Mouse (Mus musculus): Measurements from ENCODE around the gene S100a3.

DNA sequence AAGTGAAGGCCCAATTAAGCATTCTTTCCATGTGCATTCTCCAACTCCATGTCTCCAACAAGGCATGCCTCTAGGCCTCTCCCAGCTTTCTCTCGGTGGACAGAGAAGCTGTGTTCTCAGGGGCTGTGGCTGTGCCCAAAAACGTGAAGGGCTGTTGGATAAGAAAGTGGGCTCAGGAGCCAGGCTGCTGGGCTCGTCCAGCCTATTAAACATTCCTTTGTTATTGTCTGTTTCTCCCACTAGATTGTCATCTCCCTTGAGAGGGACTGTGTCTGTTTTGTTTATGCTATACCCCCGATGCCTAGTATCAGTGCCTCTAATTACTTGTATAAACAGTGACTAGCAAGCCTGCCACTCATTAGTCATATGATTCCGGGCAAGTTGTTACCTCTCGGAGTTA, 37.4 kb downstream of the S100a3 start:
- TF ChIP-seq CTCF (IDR thresholded peaks at IDR 0.05; ENCODE audit: low read depth) (no peak), EP300 (IDR thresholded peaks at IDR 0.05; ENCODE audit: low read depth) (no peak)

Measured in heart, postnatal 0 days (tissue).